Mouse (Mus musculus): ENCODE measurements around the gene Cldn14. TPM values are rescaled to one million over a fixed set of nuclear protein-coding genes. Genes with fewer than 3 reads are reported as not detected.

The Cldn14 gene
- polyA plus RNA-seq (2012; rRNA removed), result 0.15 TPM in 1 of 2 replicates, not detected in the other

GRCm38 (mm10) chr16:94008737-94009136 lies at the start of gene Cldn14:
Gene Cldn14, minus strand, starts transcription at chr16:94008837.
- WGBS, result 84% methylated on average over 15 of the region's 15 CpGs
- no peaks in the 10 kb centered on the region for H3K27me3 ChIP-seq (ENCODE audit: control insufficient read depth, insufficient read depth, low read length)
- no peak for TF ChIP-seq POLR2A (IDR thresholded peaks at IDR 0.05; ENCODE audit: low read depth, low read length)
- no peak for TF ChIP-seq CTCF (IDR thresholded peaks at IDR 0.05; ENCODE audit: extremely low read depth, insufficient read length, insufficient replicate concordance, low read depth, low read length)
- H3K4me1 ChIP-seq (ENCODE audit: control insufficient read depth, insufficient read depth, insufficient read length, low read length), result peaks cover 16% of the 10 kb centered on the region
- no peak within 1 kb of the TSS for H3K27ac ChIP-seq (ENCODE audit: insufficient read depth, low read depth, low read length)
- no peak within 1 kb of the TSS for H3K4me3 ChIP-seq (ENCODE audit: low read depth, low read length)
- no peaks in the 10 kb centered on the region for H3K36me3 ChIP-seq (ENCODE audit: control insufficient read depth, insufficient read depth, low read length)

GRCm38 (mm10) chr16:94055576-94055975 lies 46.9 kb upstream of the Cldn14 start:
- Histone ChIP-seq H3K4me3 (ENCODE audit: low read depth, low read length) (no peak overlapping the region), H3K4me1 (ENCODE audit: control insufficient read depth, insufficient read depth, insufficient read length, low read length) (no peaks in the 10 kb centered on the region), H3K36me3 (ENCODE audit: control insufficient read depth, insufficient read depth, low read length) (no peaks in the 10 kb centered on the region), H3K27ac (ENCODE audit: insufficient read depth, low read depth, low read length) (no peak overlapping the region), H3K27me3 (ENCODE audit: control insufficient read depth, insufficient read depth, low read length) (no peaks in the 10 kb centered on the region)
- 61% methylated on average over 8 of the region's 8 CpGs for WGBS
- TF ChIP-seq CTCF (IDR thresholded peaks at IDR 0.05; ENCODE audit: extremely low read depth, insufficient read length, insufficient replicate concordance, low read depth, low read length) (no peak), POLR2A (IDR thresholded peaks at IDR 0.05; ENCODE audit: low read depth, low read length) (no peak)

GRCm38 (mm10) chr16:94055176-94055575 lies 46.5 kb upstream of the Cldn14 start:
- no peak for TF ChIP-seq CTCF (IDR thresholded peaks at IDR 0.05; ENCODE audit: extremely low read depth, insufficient read length, insufficient replicate concordance, low read depth, low read length)
- no peak for TF ChIP-seq POLR2A (IDR thresholded peaks at IDR 0.05; ENCODE audit: low read depth, low read length)
- Histone ChIP-seq H3K4me1 (ENCODE audit: control insufficient read depth, insufficient read depth, insufficient read length, low read length) (no peaks in the 10 kb centered on the region), H3K27me3 (ENCODE audit: control insufficient read depth, insufficient read depth, low read length) (no peaks in the 10 kb centered on the region), H3K4me3 (ENCODE audit: low read depth, low read length) (no peak overlapping the region), H3K36me3 (ENCODE audit: control insufficient read depth, insufficient read depth, low read length) (no peaks in the 10 kb centered on the region), H3K27ac (ENCODE audit: insufficient read depth, low read depth, low read length) (no peak overlapping the region)
- WGBS, result 79% methylated on average over 12 of the region's 12 CpGs

GRCm38 (mm10) chr16:94050368-94050767 lies 41.7 kb upstream of the Cldn14 start:
- no peaks in the 10 kb centered on the region for H3K4me1 ChIP-seq (ENCODE audit: control insufficient read depth, insufficient read depth, insufficient read length, low read length)
- no peak overlapping the region for H3K27ac ChIP-seq (ENCODE audit: insufficient read depth, low read depth, low read length)
- H3K4me3 ChIP-seq (ENCODE audit: low read depth, low read length), result no peak overlapping the region
- no peaks in the 10 kb centered on the region for H3K36me3 ChIP-seq (ENCODE audit: control insufficient read depth, insufficient read depth, low read length)
- H3K27me3 ChIP-seq (ENCODE audit: control insufficient read depth, insufficient read depth, low read length), result no peaks in the 10 kb centered on the region
- TF ChIP-seq POLR2A (IDR thresholded peaks at IDR 0.05; ENCODE audit: low read depth, low read length), result no peak
- no peak for TF ChIP-seq CTCF (IDR thresholded peaks at IDR 0.05; ENCODE audit: extremely low read depth, insufficient read length, insufficient replicate concordance, low read depth, low read length)
- WGBS, result 93% methylated on average over 3 of the region's 3 CpGs

GRCm38 (mm10) chr16:94044996-94045395 lies 36.4 kb upstream of the Cldn14 start:
- Histone ChIP-seq H3K27me3 (ENCODE audit: control insufficient read depth, insufficient read depth, low read length) (peaks cover 4% of the 10 kb centered on the region; the same call in 1 of the 2 replicates), H3K4me3 (ENCODE audit: low read depth, low read length) (no peak overlapping the region), H3K36me3 (ENCODE audit: control insufficient read depth, insufficient read depth, low read length) (no peaks in the 10 kb centered on the region), H3K4me1 (ENCODE audit: control insufficient read depth, insufficient read depth, insufficient read length, low read length) (no peaks in the 10 kb centered on the region), H3K27ac (ENCODE audit: insufficient read depth, low read depth, low read length) (no peak overlapping the region)
- no peak for TF ChIP-seq POLR2A (IDR thresholded peaks at IDR 0.05; ENCODE audit: low read depth, low read length)
- no peak for TF ChIP-seq CTCF (IDR thresholded peaks at IDR 0.05; ENCODE audit: extremely low read depth, insufficient read length, insufficient replicate concordance, low read depth, low read length)
- 40% methylated on average over 7 of the region's 7 CpGs for WGBS

- no peak for TF ChIP-seq CTCF (IDR thresholded peaks at IDR 0.05; ENCODE audit: extremely low read depth, insufficient read length, insufficient replicate concordance, low read depth, low read length)
- TF ChIP-seq POLR2A (IDR thresholded peaks at IDR 0.05; ENCODE audit: low read depth, low read length), result no peak
- Histone ChIP-seq H3K4me3 (ENCODE audit: low read depth, low read length) (no peak overlapping the region), H3K27me3 (ENCODE audit: control insufficient read depth, insufficient read depth, low read length) (peaks cover 4% of the 10 kb centered on the region; the same call in 1 of the 2 replicates), H3K4me1 (ENCODE audit: control insufficient read depth, insufficient read depth, insufficient read length, low read length) (no peaks in the 10 kb centered on the region), H3K27ac (ENCODE audit: insufficient read depth, low read depth, low read length) (no peak overlapping the region), H3K36me3 (ENCODE audit: control insufficient read depth, insufficient read depth, low read length) (no peaks in the 10 kb centered on the region)
- WGBS, result 27% methylated on average over 1 of the region's 1 CpGs
These were observed 35.2 kb upstream of the Cldn14 start for GRCm38 (mm10) chr16:94043797-94044196.

- TF ChIP-seq POLR2A (IDR thresholded peaks at IDR 0.05; ENCODE audit: low read depth, low read length) (no peak), CTCF (IDR thresholded peaks at IDR 0.05; ENCODE audit: extremely low read depth, insufficient read length, insufficient replicate concordance, low read depth, low read length) (no peak)
- WGBS, result 47% methylated on average over 18 of the region's 18 CpGs
- Histone ChIP-seq H3K4me3 (ENCODE audit: low read depth, low read length) (no peak overlapping the region), H3K27ac (ENCODE audit: insufficient read depth, low read depth, low read length) (no peak overlapping the region), H3K4me1 (ENCODE audit: control insufficient read depth, insufficient read depth, insufficient read length, low read length) (no peaks in the 10 kb centered on the region), H3K27me3 (ENCODE audit: control insufficient read depth, insufficient read depth, low read length) (peaks cover 4% of the 10 kb centered on the region; the same call in 1 of the 2 replicates), H3K36me3 (ENCODE audit: control insufficient read depth, insufficient read depth, low read length) (no peaks in the 10 kb centered on the region)
These were observed 32.6 kb upstream of the Cldn14 start for GRCm38 (mm10) chr16:94041065-94041712.

All from small intestine, adult 2 months (tissue).